Mouse (Mus musculus) heart, adult 2 months (tissue): ENCODE measurements at regions not wholly inside any gene's neighbourhood (a gene's known extent, or its start where the extent isn't known, plus 50 kb on each side); places are given as distances from the start of the nearest gene placed in this dataset.

Experiments
- CTCF ChIP-seq: fragments of 200-600 bp; IDR thresholded peaks from 2 replicates; pipeline ENCODE4 v1.8.1; 2022; ENCODE audit warnings: antibody characterized with exemption, mild to moderate bottlenecking, moderate library complexity
- POLR2A ChIP-seq: fragments of 200-500 bp; IDR thresholded peaks from 2 replicates; pipeline ENCODE4 v1.6.1; 2011; ENCODE audit warnings: mild to moderate bottlenecking, low read depth, low read length, control low read depth; ENCODE audit not compliant: insufficient read depth

DNA sequence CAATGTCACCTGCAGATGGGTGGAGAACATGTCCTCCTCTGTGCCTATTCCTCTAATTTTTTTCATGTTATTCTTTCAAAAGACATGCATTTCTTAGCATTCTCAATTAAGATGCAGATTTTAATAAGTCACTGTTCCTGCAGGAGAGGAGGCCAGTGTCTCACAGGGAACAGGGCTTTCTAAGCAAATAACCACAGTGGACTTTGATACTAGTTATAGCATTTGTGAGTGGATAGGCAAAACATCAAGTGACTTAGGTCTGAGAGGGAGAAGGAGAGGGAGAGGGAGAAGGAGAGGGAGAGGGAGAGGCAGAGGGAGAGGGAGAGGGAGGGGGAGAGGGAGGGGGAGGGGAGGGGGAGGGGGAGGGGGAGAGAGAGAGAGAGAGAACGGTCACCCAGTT lies 50.4 kb upstream of the Maf start:
- no peak for TF ChIP-seq CTCF
- no peak for TF ChIP-seq POLR2A
